Mouse (Mus musculus) splenic B cell, adult 2 months (primary cell): ENCODE results near the gene Gm21921.
"Not testable (repeated sequence)": the region's sequence is repeated elsewhere in the genome, so short reads cannot be mapped to it uniquely, and the experiment has no call there.

Experiments used
- DNase-seq: peaks from one replicate; pipeline ENCODE4 v3.0.0-alpha.2; 2011; ENCODE audit warnings: low read depth, low spot score
- H3K27me3 ChIP-seq: 2 replicates; pipeline ENCODE4 v1.6.1; 2012; ENCODE audit warnings: mild to moderate bottlenecking, low read length, moderate library complexity, mixed read lengths; ENCODE audit not compliant: control insufficient read depth, poor library complexity, insufficient read depth, severe bottlenecking
- H3K36me3 ChIP-seq: 2 replicates; pipeline ENCODE4 v1.6.1; 2012; ENCODE audit warnings: mild to moderate bottlenecking, low read length, moderate library complexity, mixed read lengths; ENCODE audit not compliant: control insufficient read depth, poor library complexity, insufficient read depth, severe bottlenecking

Gm21921 gene

DNA sequence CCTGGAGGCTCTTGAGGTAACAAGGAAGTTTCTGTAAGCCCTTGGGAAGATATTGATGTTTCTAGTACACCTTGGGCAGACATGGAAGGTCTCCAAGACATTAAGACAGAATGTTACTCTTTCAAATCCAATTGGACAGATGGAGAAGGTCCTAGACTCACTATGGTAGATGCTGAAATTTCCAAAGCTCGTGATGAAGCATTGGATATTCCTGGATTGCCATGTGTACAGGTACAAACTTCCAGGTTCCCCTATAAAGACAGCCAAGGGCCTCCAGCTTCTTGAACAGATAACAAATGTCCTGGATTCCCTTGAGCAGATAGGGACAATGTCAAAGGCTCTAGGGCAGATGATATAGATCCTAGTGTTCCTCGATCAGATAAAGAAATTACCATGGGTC lies at the start of gene Gm21921:
Gene Gm21921, minus strand, starts transcription at position 101 of the 400 bp plus-strand sequence.
- not testable (repeated sequence) for H3K36me3 ChIP-seq, DNase-seq, H3K27me3 ChIP-seq
